Mouse (Mus musculus) erythroid progenitor cell, adult 5-6 weeks (primary cell): ENCODE measurements around the gene Fga. TPM values are rescaled to one million over a fixed set of nuclear protein-coding genes. Genes with fewer than 3 reads are reported as not detected.

ENCODE experiments used
- ATAC-seq: replicated peaks from 2 replicates; pipeline ENCODE4 v1.8.0; 2016; ENCODE audit warnings: moderate number of reproducible peaks, mild to moderate bottlenecking, moderate TSS enrichment, inconsistent platforms; ENCODE audit not compliant: poor library complexity, low FRiP score, severe bottlenecking
- total RNA-seq, 2 experiments: library from RNA; stranded (forward) in 1 of 2; stranded (reverse) in 1 of 2; fragments of 150-400 nt in 1 of 2; fragments of 186-747, 209-891 nt in 1 of 2; gene quantifications; 2 replicates each; pipeline versions ENCODE4 v1.2.3 to v1.2.4; 2015 to 2017; ENCODE audit warnings: low replicate concordance in 2 of 2

The Fga gene
- total RNA-seq, 2 experiments from 2014 or later, result not detected

DNA sequence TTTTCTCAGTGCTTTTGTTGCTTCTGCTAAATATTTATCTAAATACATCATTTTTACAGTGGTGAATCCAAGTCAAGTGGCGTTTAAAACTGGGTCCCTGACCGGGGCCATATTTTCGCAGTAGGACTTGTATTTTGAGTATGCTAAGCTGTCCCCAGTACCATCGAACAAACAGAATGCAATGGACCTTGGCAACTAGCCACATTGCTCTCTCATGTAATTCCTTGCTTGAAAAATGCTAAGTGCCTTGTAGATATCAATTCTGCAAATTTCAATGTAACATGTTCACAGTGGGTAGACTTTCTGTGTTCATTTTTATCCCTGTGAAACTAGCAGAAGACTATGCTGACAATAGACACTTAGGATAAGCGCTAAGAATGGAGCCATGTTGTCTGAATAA is 4.7 kb upstream of the Fga start:
- ATAC-seq, result no peak

DNA sequence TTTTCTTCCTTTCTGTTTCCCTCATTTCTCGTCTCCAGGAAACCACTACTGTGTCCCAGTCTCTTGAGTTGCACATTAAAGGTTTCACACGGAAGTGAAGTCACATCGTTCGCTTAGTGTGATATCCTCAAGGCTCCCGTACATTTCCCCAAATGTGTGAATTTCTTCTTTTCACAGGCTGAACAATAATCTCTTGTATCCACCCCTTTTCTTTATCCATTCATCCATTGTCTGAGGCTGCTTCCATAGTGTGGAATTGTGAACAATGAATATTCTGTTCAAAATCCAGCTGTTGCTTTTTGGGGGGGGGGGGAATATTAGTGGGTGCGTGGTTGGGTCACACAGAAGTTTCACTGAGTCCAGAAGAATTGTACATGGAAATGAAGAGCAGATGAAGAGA is 840 bp upstream of the Fga start:
- no peak for ATAC-seq

DNA sequence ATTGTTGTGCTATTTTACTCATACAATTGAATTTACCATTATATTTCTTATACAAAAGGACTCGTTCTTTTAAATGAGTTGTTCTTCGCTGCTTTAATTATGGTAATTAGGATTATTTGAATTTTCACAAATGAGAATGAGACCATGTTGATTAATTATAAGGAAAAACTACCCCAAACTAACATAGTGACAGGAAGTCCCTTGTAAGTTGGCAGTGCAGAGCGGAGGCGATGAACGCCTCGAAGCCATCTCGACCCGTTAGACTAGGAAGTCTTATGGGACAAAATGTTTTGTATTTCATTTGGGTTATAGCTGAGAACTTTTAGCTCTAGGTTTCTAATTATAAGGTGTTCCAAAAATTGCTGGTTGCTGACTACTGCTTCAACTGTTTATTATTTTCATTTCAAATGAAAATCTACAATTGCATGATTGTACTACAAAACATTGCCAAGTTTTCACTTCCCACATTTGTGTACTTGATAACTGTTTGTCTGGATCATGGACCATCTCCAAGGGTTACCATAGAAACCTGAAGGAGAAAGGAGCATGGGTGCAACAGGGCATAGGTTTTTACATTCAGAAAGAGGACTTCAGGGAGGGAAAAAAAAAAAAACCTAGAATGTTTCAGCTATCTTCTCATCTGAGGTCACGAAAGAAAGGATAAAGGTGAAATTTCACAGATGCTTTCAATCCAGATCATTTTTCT is 1.8 kb downstream of the Fga start:
- ATAC-seq, result no peak

DNA sequence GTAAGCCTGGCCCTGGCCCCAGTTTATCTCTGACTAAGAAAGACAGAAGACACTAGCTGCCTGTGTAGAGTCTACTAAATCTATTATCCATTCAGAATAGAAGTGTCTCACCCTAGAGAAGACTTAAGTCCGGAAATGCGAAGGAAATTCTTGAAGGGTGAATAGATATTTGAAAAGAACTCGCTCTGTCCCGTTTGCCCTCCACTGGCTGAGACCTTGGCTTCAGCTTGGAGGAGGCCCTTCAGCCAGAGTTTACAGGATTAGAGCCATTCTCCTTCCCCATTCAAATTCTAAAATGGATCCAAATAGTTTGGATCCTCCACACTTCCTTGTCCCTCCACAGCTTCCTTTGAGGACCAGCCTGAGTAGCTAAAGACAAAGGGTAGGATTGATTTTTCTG is 4.5 kb downstream of the Fga start:
- no peak for ATAC-seq

DNA sequence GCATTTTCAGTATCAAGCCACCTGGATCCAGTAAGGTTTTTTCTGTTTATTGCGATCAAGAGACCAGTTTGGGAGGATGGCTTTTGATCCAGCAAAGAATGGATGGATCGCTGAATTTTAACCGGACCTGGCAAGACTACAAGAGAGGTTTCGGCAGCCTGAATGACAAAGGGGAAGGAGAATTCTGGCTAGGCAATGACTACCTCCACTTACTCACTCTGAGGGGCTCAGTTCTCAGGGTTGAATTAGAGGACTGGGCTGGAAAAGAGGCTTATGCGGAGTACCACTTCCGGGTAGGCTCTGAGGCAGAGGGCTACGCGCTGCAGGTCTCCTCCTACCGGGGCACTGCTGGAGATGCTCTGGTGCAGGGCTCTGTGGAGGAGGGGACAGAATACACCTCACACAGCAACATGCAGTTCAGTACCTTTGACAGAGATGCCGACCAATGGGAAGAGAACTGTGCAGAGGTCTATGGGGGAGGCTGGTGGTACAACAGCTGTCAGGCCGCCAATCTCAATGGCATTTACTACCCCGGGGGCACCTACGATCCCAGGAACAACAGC is 7.0 kb downstream of the Fga start:
- no peak for ATAC-seq

DNA sequence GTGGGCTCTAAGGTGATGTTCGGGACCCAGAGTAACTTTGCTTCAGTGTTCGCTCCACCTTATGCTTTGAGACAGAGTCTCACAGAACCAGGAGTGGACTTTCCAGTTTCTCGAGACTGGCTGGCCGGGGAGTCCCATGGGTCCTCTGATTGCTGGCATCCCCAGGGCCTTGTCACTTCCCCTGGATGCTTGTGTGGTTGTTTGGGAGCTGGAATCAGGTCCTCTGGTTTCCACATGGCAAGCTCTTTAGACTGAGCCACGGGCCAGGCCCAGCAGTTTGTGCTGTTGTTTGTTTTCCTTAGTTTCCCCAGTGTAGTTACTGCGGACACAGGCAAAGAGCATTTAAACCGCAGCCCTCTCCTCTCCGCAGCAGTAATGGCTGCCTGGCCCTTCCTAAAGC is 7.9 kb downstream of the Fga start:
- ATAC-seq, result no peak

DNA sequence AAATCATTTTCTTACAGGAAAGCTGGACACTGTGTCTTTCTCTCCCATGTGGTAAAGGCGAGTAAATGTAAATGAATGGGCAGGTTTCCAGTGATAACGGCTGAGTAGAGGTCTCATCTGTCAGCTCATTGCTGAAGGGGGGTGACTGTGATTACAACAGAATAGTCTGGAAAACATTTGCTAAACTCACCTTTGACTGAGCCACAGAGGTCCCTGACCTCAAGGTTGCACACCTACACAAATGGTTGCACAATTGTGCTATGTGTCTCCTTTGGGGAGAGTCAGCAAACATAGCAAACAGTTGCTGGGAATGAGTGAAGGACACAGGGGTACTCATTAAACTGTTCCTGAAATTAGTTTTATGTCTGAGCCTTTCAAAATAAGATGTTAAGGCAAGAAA is 13.0 kb downstream of the Fga start:
- no peak for ATAC-seq

DNA sequence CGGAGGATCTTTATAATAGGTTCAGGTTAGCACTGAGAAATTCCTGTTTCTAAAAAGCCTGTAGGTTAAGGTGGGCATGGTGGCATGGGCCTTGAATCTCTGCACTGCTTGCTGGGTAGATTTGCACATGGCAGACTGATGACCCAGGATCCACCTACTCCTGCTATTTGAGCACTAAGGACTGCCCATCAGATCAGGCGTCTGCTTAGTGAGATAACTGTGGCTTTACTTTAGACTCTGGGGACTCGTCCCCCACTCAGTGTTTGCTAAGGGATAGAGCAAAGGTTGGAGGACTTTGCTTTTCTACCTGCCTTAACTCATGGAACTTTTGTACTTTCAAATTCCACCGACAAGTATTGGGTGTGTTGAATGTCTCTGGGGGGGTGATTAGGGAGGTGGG is 13.8 kb downstream of the Fga start:
- ATAC-seq, result no peak

DNA sequence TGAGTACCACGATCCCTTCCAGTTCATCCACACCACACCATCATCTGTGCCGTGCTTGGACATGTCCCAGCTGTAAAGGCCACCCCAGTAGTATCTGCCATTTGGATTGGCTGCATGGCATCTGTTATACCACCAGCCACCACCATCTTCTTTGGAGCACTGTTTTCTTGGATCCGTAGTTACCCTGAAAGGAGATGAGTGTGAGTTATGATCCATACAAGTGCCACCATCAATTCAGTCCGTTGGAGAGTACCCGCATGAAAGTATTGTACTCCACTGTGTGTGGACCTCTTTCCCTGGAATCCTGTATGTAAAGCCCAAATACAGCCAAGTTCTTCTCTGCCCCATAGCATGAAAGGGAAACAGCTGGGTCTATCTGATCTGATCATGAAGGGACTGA is 16.6 kb downstream of the Fga start:
- ATAC-seq, result no peak

DNA sequence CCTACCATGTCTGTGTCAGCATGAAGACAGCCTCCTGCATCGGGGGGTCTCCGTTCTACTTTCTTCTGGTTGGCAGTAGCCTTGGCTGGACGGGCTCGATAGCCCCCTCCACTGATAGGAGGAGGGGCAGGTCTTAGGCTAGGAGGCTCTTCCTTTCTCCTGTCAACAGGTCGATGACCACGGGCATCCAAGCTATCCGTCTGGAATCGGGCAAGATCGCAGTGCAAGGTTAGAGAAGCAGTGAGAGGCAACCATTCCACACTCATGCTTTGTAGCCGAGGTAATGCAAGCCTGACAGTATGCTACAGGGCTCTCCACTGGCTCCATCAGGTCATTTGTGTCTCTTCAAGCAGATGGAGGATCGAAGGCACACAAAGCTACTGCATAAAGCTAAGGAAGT is 20.8 kb downstream of the Fga start:
- ATAC-seq, result no peak

DNA sequence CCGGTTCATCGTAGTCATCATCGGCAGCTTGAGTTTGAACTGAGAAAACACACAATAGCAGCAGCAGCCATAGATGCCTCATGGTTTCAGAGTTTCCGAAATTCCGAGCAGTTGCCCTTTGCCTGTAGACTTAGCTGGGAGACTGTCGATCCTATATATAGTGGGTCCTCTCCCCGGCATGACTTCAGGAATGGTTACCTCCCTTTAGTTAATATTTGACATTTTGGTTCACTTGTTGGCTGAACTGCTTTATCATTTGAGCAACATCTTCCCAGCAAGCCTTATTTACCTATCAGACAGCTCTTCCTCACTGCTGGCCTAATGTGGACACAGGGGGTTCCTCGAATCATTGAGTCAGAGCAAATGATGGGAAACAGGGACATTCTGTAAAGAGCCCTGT is 23.8 kb downstream of the Fga start, which contains the start of gene Fgb:
Gene Fgb (minus strand): TSS at position 184 of the 400 bp plus-strand sequence.
- no peak for ATAC-seq

DNA sequence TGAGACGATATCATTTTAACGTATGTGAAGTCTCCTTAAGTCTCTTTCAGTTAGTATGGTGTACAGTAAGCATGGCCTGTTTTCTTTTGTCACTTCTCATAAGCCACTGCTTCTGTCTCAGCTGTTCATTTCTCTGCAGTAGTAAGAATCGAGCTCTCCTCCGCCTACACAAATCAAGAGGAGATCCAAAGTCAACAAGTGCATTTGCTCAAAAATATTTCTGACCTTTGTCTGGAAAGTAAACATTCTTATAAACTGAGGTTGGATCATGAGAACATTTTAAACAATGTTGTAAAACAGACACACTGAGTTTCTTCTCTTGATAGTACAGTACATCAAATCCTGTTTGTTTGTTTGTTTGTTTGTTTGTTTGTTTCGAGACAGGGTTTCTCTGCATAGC is 24.8 kb downstream of the Fga start:
- no peak for ATAC-seq

DNA sequence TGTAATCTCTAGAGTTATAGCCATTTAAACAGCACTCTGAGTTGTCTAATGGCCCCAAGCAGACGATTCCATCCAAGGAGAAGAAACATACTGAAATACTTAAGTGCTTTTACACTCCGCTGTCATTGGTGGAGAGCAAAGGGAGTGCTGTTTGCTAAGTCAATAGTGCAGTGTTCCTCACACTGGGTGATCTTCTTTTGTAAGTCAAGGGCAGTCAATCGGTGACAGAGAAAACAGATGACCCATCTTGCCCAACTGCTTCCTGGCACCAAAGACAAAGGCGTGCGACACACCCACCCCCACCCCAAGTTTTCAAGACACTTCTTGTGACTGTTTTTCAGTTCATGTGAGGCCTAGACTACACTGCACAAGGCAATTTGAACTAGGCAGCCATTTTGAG is 26.2 kb downstream of the Fga start:
- no peak for ATAC-seq

DNA sequence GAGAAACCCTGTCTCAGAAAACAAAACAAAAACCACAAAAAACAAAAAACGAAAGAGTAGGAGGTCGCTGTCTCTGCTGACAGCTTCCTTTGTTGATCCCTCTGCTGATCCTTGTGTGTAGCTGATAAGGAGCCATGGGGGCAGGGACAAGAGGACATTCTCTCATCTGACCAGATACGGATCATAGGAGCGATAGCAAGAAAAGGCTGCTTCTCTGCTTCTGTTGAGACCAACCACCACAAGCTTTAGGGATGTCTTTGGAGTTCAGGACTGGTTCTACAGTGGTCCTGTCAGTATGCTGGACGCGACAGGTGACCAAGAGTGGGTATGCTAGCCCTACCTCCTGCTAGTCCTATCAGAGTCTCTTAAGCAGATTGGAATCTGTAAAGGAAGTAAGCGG is 27.2 kb downstream of the Fga start:
- no peak for ATAC-seq

DNA sequence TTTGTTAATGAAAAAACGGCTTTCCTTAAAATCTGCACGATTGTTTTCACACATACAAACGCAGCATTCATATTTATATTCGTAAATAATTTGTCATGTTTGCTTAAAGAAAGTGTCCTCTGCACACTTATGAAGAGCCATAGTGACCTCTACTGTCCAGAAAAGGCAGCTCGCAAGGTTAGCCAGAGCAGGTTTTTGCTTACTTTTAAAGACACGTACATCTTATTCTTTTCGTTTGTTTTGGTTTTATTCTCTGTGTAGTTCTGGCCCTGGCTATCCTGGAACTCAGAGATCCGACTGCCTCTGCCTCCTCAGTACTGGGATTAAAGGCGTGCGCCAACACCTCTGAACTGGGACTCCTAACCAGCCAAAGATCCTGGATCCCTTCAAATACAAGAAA is 27.9 kb downstream of the Fga start:
- ATAC-seq, result no peak

DNA sequence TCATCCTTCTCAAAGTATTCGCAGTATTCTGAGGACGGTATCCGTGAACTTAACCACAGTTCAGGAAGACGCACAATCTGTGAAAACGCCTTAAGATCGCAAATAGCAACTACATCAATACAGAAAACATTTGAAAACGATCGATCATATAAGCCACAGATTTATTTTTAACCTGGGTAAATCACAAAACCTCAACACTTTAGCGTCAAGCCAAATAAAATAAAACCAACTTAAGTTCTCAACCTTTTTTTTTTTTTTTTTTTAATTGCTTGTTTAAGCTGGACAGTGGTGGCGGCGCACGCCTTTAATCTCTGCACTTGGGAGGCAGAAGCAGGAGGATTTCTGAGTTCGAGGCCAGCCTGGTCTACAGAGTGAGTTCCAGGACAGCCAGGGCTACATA is 28.9 kb downstream of the Fga start:
- ATAC-seq, result no peak

DNA sequence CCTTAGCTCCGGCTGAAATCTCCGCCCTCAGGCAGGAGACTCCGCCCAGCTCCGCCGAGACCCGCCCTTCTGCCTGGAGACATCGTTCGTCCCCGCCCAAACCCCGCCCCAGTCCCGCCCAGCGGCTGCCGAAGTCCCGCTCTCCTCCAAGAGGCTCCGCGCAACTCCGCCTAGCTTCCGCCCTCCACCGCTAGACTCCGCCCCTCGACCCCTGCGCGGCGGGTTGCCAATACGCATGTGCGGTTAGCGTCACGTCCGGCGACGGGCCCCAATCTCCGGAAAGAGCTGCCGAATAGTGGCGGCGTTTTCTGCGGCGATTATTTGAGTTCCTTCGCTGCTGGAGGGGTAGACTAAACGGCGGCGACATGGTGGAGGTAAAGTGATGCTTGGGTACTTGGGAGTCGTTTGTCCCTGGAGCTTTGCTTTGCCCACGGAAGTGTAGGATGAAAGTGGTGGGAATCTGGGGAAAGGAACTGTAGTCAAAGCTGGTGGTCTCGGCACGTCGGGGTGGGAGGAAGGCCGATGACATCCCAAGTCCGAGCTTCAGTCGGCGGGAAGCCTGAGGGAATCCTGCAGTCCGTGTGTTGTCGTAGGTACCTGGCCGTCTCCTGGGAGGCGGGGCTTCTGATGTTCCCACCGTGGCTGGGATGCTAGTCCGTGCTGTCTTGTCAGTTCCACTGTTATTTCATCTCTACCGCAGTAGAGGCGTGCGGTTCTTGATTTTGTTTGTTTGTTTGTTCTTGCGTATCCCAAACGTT is 29.6 kb downstream of the Fga start, which contains the start of gene Plrg1:
Gene Plrg1 (plus strand): TSS at position 242 of the 758 bp plus-strand sequence.
- ATAC-seq, result peak; percentile 96

DNA sequence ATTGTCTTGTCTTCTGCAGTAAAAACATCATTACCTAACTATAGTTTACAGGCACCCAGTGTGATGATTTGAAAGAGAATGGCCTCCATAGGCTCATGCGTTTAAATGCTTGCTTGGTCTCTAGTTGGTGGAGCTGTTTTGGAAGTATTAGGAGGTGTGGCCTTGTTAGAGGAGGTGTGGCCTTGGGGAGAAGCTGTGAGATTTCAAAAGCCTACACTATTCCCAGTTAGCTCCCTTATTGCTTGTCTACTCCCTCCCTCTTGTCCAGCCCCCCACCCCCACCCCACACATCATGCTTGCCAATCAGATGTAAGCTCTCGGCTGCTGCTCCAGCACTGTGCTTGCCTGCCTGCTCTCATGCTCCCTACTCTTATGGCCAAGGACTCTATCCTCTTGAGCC is 31.2 kb downstream of the Fga start:
- no peak for ATAC-seq

DNA sequence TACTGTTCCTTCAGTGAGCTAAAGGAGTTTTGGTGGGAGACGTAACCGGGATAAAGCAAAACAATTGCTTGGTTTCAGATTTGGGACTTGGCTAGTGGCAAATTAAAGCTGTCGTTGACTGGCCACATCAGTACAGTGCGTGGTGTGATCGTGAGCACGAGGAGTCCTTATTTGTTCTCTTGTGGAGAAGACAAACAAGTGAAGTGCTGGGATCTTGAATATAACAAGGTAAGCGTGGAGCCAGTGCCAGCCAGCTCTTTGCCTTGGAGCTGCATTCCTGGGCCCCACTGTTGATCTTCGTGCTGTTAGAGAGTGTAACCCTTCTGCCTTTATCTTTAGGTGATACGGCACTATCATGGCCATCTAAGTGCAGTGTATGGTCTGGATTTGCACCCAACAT is 42.0 kb downstream of the Fga start:
- ATAC-seq, result no peak

DNA sequence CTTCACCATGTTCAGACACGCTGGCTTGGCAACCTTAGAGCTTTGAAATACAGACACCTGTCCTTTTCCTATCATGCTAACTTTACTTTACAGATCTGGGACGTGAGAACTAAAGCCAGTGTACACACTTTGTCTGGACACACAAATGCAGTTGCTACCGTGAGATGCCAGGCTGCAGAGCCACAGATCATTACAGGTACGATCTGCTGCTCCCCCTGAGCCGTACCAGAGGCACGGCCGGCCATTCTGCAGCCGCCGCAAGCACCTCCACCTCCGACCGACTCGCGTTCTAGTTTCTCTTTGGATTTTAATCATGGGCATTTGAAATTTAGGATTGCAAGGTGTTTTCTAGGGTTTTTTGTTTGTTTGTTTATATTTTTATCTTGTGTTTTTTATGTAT is 43.0 kb downstream of the Fga start:
- no peak for ATAC-seq

DNA sequence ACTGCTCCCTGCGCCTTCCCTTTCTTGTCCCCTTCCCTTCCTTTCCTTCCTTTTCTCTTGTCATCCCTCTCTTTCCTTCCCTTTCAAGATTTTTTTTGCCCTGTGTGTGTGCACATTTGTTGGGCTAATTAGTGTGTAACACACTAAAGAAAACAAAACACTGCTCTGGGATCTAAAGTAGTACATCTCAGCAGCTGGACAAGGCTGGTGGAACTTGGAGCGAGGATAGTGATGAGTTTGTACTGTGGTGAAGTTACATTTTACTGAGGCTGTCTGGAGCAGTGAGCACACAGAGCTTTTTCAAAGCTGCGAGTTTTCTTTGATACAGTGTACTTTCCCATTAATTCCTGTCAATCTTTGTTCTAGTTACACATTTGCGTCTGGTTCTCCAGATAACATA is 44.4 kb downstream of the Fga start:
- ATAC-seq, result no peak
